16 mouse cellular contexts compared by ENCODE assay signal in the genomic region with DNA sequence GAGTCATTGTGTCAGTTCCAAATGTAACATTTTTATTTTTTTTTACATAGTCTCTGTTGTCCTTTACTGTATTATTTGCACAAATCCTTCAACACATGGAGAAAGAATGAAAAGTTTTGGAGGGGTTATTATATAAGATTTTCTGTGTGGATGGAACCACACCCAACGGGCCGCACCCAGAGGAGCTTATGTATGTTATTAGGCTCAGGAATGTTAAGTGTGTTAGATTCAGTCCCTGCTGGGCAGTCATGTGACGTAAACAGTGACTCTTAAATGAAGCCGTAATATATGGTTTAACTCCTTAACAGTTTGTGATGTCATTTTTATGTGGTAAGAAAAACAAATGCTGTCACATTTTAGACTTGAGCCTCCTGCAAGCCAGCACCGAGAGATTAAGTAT. TPM values are rescaled to one million over a fixed set of nuclear protein-coding genes. Genes with fewer than 3 reads are reported as not detected.
"Had no signal": no experiment of that assay in that cellular context is flagged by ENCODE, and none has a peak within 500 bp of the region (broad histone marks: within the 10 kb centered on the region; RNA-seq: fewer than 3 reads in every experiment).

No protein-coding gene starts in this region.

- H3K4me1 ChIP-seq: liver, embryonic 13.5 days; liver, embryonic 15.5 days; megakaryocyte, embryonic 14.5 days; midbrain, embryonic 13.5 days; neural tube, embryonic 12.5 days; stomach, embryonic 15.5 days had no signal

- H3K4me2 ChIP-seq: liver, embryonic 13.5 days; liver, embryonic 15.5 days; lung, embryonic 15.5 days; midbrain, embryonic 11.5 days; midbrain, embryonic 13.5 days; midbrain, embryonic 15.5 days; neural tube, embryonic 12.5 days; stomach, embryonic 15.5 days had no signal

- H3K9me3 ChIP-seq: liver, embryonic 13.5 days; liver, embryonic 15.5 days; lung, embryonic 15.5 days; megakaryocyte, embryonic 14.5 days; midbrain, embryonic 13.5 days; midbrain, embryonic 15.5 days; neural tube, embryonic 12.5 days; stomach, embryonic 15.5 days had no signal

- H3K27ac ChIP-seq: liver, embryonic 13.5 days; liver, embryonic 15.5 days; lung, embryonic 15.5 days; macrophage; midbrain, embryonic 13.5 days; midbrain, embryonic 15.5 days; neural tube, embryonic 12.5 days; stomach, embryonic 15.5 days; stomach, postnatal 0 days had no signal

- ATAC-seq: liver, postnatal 0 days; midbrain, embryonic 13.5 days had no signal

- H3K4me3 ChIP-seq: liver, embryonic 13.5 days; liver, embryonic 15.5 days; lung, embryonic 15.5 days; megakaryocyte, embryonic 14.5 days; midbrain, embryonic 13.5 days; midbrain, embryonic 15.5 days; neural tube, embryonic 12.5 days; stomach, embryonic 15.5 days had no signal

- H3K9ac ChIP-seq: liver, embryonic 13.5 days; liver, embryonic 15.5 days; liver, postnatal 0 days; lung, embryonic 15.5 days; midbrain, embryonic 13.5 days; midbrain, embryonic 15.5 days; neural tube, embryonic 12.5 days; stomach, embryonic 15.5 days had no signal

- DNase-seq: liver, embryonic 13.5 days; liver, postnatal 0 days; lung, postnatal 14 days; right cerebral cortex, postnatal 14 days; thymus, adult 2 months; thymus, postnatal 36 days had no signal

- H3K36me3 ChIP-seq: liver, embryonic 13.5 days; liver, embryonic 15.5 days; lung, embryonic 15.5 days; midbrain, embryonic 13.5 days; midbrain, embryonic 15.5 days; neural tube, embryonic 12.5 days; stomach, embryonic 15.5 days had no signal

- H3K27me3 ChIP-seq: liver, embryonic 13.5 days; liver, embryonic 15.5 days; lung, embryonic 15.5 days; megakaryocyte, embryonic 14.5 days; stomach, embryonic 15.5 days had no signal

RNA-seq across cellular contexts. Expression of a gene that starts 6.5 kb away (rescaled TPM):
- polyA plus RNA-seq: macrophage had no signal
